Mouse (Mus musculus) hindbrain, embryonic 12.5 days (tissue): Measurements from ENCODE around the gene Raet1e. TPM values are rescaled to one million over a fixed set of nuclear protein-coding genes. Genes with fewer than 3 reads are reported as not detected.
"Not testable (repeated sequence)": the region's sequence is repeated elsewhere in the genome, so short reads cannot be mapped to it uniquely, and the experiment has no call there.

Experiments
- ATAC-seq: fragments of 200-750 bp; cut with Nextera tagmentation; 2 replicates; pipeline ENCODE4 v1.8.0; 2017; ENCODE audit warnings: moderate TSS enrichment; ENCODE audit not compliant: low FRiP score
- H3K27ac ChIP-seq: fragments of 300-500 bp; sonication (generic); 2 replicates; pipeline ENCODE4 v1.5.1; 2016; ENCODE audit warnings: mild to moderate bottlenecking
- H3K27me3 ChIP-seq: fragments of 300-500 bp; sonication (generic); 2 replicates; pipeline ENCODE4 v1.6.1; 2016; ENCODE audit warnings: mild to moderate bottlenecking
- H3K36me3 ChIP-seq: fragments of 300-500 bp; sonication (generic); 2 replicates; pipeline ENCODE4 v1.6.1; 2016; ENCODE audit warnings: mild to moderate bottlenecking
- H3K4me1 ChIP-seq: fragments of 300-500 bp; sonication (generic); 2 replicates; pipeline ENCODE4 v1.6.1; 2016
- H3K4me2 ChIP-seq: fragments of 300-500 bp; sonication (generic); replicated peaks from 2 replicates; pipeline ENCODE4 v1.6.1; 2016; ENCODE audit warnings: mild to moderate bottlenecking
- H3K4me3 ChIP-seq: fragments of 300-500 bp; sonication (generic); 2 replicates; pipeline ENCODE4 v1.5.1; 2016; ENCODE audit warnings: mild to moderate bottlenecking
- H3K9ac ChIP-seq: fragments of 300-500 bp; sonication (generic); 2 replicates; pipeline ENCODE4 v1.6.1; 2016; ENCODE audit warnings: mild to moderate bottlenecking, moderate library complexity
- H3K9me3 ChIP-seq: fragments of 300-500 bp; sonication (generic); replicated peaks from 2 replicates; pipeline ENCODE4 v1.6.1; 2016; ENCODE audit warnings: mild to moderate bottlenecking
- WGBS: fragments of 180-500 bp; shearing (Covaris S2); methylation state at CpG from one replicate; pipeline ENCODE4 v1.1.7; 2016; 5-methylcytosine and 5-hydroxymethylcytosine counted together
- polyA plus RNA-seq: library from polyadenylated mRNA; unstranded; fragments of >200 nt; fragmentation: Nextera tagmentation; extraction: Ambion mirVana; gene quantifications from 2 replicates; pipeline ENCODE4 v1.2.1, GENCODE M21; 2016

The Raet1e gene
- polyA plus RNA-seq, 1 experiment from 2014 or later = 6.1 TPM

GRCm38 (mm10) chr10:22361415-22362352 lies 203.3 kb downstream of the Raet1e start:
- not testable (repeated sequence) for H3K9ac ChIP-seq, H3K9me3 ChIP-seq, H3K27ac ChIP-seq, H3K36me3 ChIP-seq, H3K4me1 ChIP-seq, H3K27me3 ChIP-seq
- Histone ChIP-seq H3K4me3 (peak overlapping the region; percentile 14), H3K4me2 (peak overlapping the region; percentile 40)
- WGBS = 2% methylated on average over 8 of the region's 15 CpGs
- peak; percentile 80 for ATAC-seq

GRCm38 (mm10) chr10:22362466-22362865 lies 204.1 kb downstream of the Raet1e start:
- not testable (repeated sequence) for H3K27me3 ChIP-seq, ATAC-seq, H3K4me2 ChIP-seq, H3K27ac ChIP-seq, H3K9me3 ChIP-seq, H3K9ac ChIP-seq, H3K4me1 ChIP-seq, H3K4me3 ChIP-seq, H3K36me3 ChIP-seq
- 95% methylated on average over 2 of the region's 2 CpGs for WGBS

GRCm38 (mm10) chr10:22364915-22365314 lies 206.5 kb downstream of the Raet1e start:
- not testable (repeated sequence) for H3K9me3 ChIP-seq, H3K4me1 ChIP-seq, H3K36me3 ChIP-seq, H3K4me3 ChIP-seq, H3K27ac ChIP-seq, H3K27me3 ChIP-seq, H3K4me2 ChIP-seq, H3K9ac ChIP-seq, ATAC-seq
- WGBS = 79% methylated on average over 2 of the region's 2 CpGs

- H3K4me1 ChIP-seq, H3K27ac ChIP-seq, H3K4me3 ChIP-seq, H3K9ac ChIP-seq, H3K36me3 ChIP-seq, H3K27me3 ChIP-seq, H3K9me3 ChIP-seq: not testable (repeated sequence)
- WGBS = 7% methylated on average over 9 of the region's 10 CpGs
- H3K4me2 ChIP-seq = peak overlapping the region; percentile 30
- peak; percentile 69 for ATAC-seq
Observed at GRCm38 (mm10) chr10:22381226-22381625, 222.9 kb downstream of the Raet1e start.

GRCm38 (mm10) chr10:22390146-22390545 lies 231.8 kb downstream of the Raet1e start:
- H3K27ac ChIP-seq, H3K9me3 ChIP-seq, H3K36me3 ChIP-seq, H3K27me3 ChIP-seq, ATAC-seq, H3K4me2 ChIP-seq, H3K9ac ChIP-seq, H3K4me3 ChIP-seq, H3K4me1 ChIP-seq: not testable (repeated sequence)
- 88% methylated on average over 7 of the region's 7 CpGs for WGBS

DNA sequence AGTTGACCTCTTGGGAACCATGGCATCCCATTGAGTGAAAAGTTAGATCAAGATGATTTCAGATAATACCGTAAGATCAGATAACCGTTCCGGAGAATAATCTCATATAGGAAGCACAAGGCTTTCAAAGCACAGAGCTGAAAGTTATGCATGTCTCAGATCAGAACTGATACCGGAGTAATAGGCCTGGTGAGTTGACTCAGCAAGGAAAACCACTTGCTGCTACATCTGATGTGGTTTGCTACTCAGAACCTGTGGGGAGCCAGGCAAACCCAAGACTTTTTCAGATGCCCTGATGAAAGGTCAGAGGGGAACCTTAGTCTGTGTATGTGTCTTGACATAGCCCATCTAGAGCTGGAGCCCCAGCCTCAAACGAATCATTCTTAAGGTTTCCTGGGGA lies 233.2 kb downstream of the Raet1e start:
- H3K27ac ChIP-seq, H3K9me3 ChIP-seq, H3K9ac ChIP-seq, H3K4me3 ChIP-seq, H3K27me3 ChIP-seq, ATAC-seq, H3K4me1 ChIP-seq, H3K4me2 ChIP-seq, H3K36me3 ChIP-seq: not testable (repeated sequence)
- WGBS = 92% methylated on average over 4 of the region's 5 CpGs

GRCm38 (mm10) chr10:22393028-22393824 lies 234.9 kb downstream of the Raet1e start:
- peak; percentile 73 for ATAC-seq
- H3K36me3 ChIP-seq, H3K9me3 ChIP-seq, H3K27me3 ChIP-seq, H3K27ac ChIP-seq, H3K9ac ChIP-seq, H3K4me2 ChIP-seq, H3K4me3 ChIP-seq, H3K4me1 ChIP-seq: not testable (repeated sequence)
- WGBS = no CpG with 5 or more reads among the region's 2 CpGs

GRCm38 (mm10) chr10:22396680-22397079 lies 238.3 kb downstream of the Raet1e start:
- H3K9me3 ChIP-seq, H3K4me3 ChIP-seq, H3K27me3 ChIP-seq, H3K4me1 ChIP-seq, ATAC-seq, H3K4me2 ChIP-seq, H3K27ac ChIP-seq, H3K36me3 ChIP-seq, H3K9ac ChIP-seq: not testable (repeated sequence)
- WGBS = 23% methylated on average over 1 of the region's 1 CpGs

GRCm38 (mm10) chr10:22402225-22402917 lies 244.0 kb downstream of the Raet1e start:
- not testable (repeated sequence) for H3K4me1 ChIP-seq, H3K9me3 ChIP-seq, H3K9ac ChIP-seq, H3K4me3 ChIP-seq, H3K27me3 ChIP-seq, H3K4me2 ChIP-seq, H3K36me3 ChIP-seq, H3K27ac ChIP-seq
- 2% methylated on average over 9 of the region's 11 CpGs for WGBS
- ATAC-seq = peak; percentile 66

DNA sequence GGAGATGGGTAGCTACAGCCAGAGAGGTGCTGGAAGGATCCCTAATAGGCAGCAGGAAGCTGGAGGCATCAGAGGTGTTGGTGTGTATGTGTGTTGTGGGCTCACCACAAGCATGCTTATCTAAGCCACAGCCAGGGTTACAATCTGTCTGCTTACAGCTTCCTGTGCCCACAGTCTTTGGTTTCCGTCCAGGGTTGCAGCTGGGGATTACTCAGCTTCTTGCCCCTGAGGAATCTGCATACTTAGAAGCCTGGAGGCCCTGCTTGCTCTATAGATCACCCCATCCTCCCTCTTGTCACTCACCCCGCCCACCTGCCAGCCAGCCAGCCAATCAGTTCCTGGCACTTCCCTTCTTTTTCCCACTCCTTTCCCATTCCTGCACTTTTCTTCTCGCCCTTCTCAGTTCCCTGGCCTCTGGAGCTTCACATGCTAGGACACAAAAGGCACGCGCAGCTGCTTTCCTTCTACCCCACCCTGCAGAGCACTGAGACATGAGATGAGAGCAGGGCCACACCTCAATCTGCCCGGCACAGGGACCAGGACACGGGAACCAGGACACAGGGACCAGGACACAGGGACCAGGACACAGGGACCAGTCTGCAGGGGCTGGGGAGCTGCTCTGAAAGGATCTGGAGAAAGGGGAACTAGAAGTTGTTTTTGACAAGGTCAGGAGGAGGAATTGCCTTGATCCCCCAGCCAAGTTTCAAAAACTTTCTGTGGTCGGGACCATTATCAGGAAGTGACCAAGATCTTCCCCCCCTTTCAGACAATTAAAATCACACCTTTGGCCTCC lies 255.5 kb downstream of the Raet1e start:
- H3K36me3 ChIP-seq, H3K4me2 ChIP-seq, H3K4me1 ChIP-seq, H3K27me3 ChIP-seq, H3K9ac ChIP-seq, H3K4me3 ChIP-seq, H3K27ac ChIP-seq, H3K9me3 ChIP-seq: not testable (repeated sequence)
- peak; percentile 48 for ATAC-seq
- 21% methylated on average over 2 of the region's 8 CpGs for WGBS
